Mouse (Mus musculus) right cerebral cortex, postnatal 36 days (tissue): ENCODE measurements around the gene Spg7.
"Not testable (repeated sequence)": the region's sequence is repeated elsewhere in the genome, so short reads cannot be mapped to it uniquely, and the experiment has no call there.

Experiments
- DNase-seq, 2 experiments: peaks; one replicate each; pipeline ENCODE4 v3.0.0; 2022; ENCODE audit warnings: low spot score in 2 of 2, mixed read lengths in 1 of 2

The Spg7 gene

GRCm38 (mm10) chr8:123041008-123041773 is 21.6 kb upstream of the Spg7 start:
- DNase-seq: peak; percentile 28 to 33

GRCm38 (mm10) chr8:123041774-123042105 is 21.0 kb upstream of the Spg7 start:
- DNase-seq: no peak

DNA sequence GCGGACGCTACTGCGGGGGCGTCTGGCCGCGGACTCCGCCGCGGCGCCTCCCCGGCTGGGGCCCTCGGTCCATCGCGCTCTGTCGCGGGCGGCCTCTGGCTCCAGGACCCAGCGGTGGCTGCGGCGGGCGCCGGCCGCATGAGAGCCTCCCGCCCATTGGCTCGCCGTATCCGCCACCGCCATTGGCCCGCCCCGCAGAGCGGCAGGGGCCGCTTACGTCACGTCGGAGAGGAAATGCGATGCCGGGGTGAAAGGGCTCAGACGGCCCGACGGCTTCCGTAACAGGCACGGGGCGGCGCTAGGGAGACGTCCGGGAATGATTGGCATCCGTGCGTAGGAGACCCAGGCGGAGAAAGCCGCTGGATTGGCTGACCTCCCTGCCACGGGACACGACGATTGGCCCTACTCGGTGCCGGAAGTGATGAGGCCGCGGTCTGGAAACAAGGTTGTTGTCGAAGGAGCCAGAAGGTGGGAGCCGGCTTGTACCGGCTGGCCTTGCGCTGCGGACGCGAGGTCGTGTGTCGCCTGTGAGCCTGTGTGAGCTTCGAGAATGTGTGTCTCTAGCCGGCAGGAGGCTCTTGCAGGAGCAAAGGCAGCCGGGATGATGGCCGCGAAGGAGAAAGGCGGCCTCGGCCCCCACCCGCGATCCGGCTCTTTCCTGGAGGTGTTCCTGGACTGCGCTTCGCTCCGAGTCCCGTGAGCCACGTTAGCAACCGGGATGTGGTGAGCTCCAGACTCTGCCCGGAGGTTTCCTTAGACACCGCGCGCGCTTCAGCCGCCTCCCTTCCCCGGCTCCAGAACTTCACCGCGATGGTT is 20.4 kb upstream of the Spg7 start, which contains the start of gene Ankrd11:
Gene Ankrd11, minus strand, starts transcription at position 120 of the 816 bp plus-strand sequence.
- DNase-seq: peak; percentile 100

GRCm38 (mm10) chr8:123042974-123043625 is 19.6 kb upstream of the Spg7 start:
- DNase-seq: no peak

DNA sequence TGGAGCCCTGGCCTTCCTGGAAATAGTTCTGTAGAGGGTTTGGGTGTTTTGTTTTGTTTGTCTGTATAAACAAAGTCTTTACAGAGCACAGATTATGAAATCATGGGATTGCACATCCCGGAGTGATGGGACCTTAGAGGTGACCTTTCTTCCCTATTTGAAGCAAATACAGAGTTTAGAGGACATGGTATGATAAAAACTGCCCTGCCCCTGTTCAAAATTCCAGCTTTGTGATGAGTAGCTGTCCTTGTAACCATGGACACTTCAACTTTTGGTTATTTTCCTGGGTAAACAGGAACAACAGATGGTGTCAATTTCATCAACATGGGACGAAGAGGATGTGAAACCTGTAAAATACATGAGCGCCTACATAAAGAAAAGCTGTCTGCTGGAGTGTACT is 18.8 kb upstream of the Spg7 start:
- DNase-seq: no peak

DNA sequence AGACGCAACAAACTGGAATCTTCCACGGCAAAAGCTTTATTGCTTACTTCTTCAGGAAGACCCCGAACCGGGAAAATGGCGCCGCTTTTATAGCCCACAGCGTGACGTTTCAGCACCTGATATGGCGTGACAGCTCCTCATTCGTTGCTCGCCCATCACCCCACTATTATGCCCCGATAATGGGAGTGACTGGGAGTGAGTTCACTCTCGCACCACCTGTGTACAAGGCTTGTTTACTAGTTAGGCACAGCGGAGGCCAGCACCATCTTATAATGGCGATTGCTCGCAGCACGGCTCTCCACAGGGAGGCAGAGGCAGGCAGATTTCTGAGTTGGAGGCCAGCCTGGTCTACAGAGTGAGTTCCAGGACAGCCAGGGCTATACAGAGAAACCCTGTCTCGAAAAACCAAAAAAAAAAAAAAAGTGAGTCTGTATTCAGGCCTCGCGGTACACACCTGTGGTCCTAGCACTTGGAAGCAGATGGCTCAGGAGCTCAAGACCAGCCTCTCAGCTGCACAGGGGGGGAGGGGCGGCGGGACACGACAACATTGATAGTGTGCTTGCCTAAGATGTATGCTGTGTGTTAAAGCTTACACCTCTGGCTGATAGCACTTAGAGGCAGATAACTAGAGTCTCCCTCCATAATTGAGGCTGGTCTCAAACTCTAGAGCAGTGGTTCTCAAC is 17.9 kb upstream of the Spg7 start:
- DNase-seq: not testable (repeated sequence)

DNA sequence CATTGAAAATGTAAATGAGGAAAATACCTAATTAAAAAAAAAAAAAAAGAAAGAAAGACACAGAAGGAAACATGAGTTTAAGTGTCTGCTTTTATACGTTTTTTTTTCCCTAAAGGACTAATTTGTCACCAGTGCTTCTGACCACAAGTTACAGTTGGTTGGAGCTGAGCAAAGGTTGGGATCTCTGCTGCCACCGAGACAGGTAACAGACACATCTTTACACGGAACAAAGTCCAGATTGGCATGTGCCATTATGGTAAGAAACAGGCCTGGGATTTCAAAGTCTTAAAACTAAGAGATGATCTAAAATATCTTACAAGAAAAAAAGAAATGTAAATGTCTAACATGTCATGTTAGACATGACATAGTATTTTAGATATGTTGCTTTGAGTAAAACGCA is 16.0 kb upstream of the Spg7 start:
- DNase-seq: no peak

- DNase-seq: no peak
Measured at GRCm38 (mm10) chr8:123047827-123048226, 14.9 kb upstream of the Spg7 start.

DNA sequence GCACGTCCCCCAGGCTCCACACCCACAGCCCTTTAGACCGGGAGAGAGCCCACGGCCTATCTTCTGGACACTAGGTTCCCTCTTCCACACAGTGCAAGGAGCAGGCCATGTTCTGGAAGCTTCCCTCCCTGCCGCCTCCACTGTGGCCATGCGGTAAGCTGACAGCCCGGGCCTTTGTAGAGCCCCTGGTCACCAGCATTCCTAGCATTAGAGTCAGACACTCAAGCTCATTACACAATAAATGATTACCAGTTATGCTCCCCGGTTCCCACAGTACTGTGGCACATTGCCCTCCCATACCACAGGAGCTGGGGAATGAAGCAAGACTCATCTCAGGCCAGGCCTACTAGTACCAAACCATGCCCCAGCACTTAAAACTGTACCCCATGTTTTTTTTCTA is 14.3 kb upstream of the Spg7 start:
- DNase-seq: no peak

DNA sequence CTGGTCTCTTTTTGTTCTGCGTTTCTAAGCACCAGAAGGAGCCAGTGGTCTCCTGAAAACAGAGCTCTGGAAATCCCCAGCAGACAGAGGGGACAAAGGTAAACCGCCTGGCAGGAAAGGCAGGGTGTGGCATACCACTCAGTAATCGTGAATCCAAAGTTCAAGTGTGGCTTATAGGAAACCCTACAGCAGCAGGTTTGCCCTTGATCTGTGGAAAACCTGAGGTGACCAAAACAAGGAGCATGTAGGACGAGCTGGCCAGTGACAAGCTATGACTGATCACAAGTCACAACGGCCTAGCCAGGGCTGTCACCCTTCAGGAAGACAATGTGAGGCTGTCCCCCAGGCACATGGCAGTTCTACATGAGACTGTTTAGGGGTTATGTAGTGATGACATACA is 11.3 kb upstream of the Spg7 start:
- no peak for DNase-seq

DNA sequence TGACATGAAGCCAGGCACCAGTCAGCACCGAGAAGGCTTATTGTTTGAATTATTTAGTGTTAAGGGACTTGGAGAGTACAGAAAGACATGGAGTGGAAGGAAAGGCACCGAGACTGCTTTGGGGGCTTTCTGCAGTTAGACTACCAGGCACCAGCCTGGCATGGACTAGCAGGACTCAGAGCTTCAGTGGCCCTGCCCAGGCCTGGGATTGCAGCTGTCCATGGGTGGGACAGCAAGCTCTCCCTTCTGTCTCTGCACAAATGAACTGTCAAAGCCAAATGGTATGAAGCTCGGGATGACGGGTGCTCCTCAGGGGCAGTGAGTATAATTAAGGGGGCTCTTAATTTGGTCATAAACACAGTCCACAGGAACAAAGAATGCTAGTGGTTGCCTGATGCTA is 1.3 kb downstream of the Spg7 start:
- DNase-seq: no peak

- no peak for DNase-seq
Measured at GRCm38 (mm10) chr8:123064809-123065213, 2.1 kb downstream of the Spg7 start.

DNA sequence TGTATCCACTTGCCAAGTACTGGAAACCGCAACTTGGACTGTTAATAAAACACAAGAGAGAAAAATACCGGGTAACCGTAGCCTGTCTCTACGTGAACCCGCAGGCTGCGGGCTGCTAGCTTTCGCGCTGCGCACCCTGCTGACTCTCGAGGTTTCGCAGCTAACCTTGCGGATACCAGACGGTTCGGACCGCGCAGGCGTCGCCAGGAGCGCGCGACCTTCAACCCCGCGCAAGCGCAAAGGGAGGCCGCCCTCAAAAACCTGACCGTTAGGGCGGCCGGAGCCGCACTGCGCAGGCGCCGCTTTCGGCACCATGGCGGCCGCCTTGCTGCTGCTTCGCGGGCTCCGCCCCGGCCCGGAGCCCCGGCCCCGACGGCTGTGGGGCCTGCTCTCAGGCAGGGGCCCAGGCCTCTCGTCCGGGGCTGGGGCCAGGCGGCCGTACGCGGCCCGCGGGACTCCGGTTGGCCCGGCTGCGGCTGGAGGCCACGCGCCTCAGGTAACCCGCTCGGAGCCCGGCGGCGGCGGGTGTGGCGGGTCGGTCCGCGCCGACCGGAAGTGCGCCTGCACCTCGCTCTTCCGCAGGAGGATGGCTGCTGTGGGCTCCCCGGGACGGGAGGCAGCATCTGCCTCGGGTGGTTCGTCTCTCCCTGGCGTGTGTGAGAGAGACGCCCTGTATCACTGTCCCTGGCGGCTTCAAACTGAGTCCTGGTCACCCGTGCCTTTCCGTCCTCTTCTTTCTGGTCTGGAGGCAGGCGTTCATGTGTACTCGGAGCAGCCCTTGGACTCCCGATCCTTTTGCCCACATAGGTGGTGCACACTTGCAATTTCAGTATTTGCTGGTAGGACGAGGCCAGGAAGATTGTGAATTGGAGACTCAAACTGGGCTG is 2.7 kb downstream of the Spg7 start:
- DNase-seq: peak; percentile 91 to 92

GRCm38 (mm10) chr8:123066101-123066683 is 3.5 kb downstream of the Spg7 start:
- DNase-seq: no peak

DNA sequence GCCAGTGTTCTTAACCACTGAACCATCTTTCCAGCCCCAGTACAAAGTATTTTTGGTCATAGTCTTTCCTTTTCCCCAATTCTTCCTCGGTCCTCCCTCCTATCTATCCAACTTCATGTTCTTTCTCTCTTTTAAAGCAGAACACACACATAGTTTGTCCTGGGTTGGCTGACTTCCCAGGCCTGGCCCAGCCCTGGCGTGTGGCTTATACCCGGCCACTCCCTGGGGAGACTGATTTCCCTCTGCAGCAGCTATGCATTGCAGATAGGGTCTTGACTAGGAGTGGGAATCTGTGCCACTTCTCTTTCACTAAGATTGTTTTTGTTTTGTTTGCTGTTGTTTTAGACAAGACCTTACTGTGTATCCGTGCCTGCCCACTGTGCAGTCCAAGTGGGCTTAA is 8.4 kb downstream of the Spg7 start:
- no peak for DNase-seq

DNA sequence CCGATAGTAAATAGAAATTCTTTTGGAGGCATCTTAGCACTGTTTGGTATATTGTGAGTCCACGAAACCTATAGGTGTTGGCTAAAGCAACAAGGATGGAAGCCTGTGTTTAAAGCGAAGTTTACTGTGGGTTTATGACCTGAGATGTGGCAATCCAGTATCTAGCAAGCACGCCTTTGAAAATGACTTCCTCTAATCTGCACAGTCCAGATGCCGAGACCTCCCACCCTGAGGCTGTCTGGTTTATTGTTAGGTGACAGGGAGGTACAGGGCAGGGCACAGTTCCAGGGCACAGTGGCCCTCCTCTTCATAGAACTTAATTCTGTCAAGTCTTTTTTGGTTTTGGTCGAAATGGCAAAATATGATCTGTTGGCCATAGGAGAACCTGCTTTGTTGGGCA is 14.5 kb downstream of the Spg7 start:
- no peak for DNase-seq

- no peak for DNase-seq
Measured at GRCm38 (mm10) chr8:123082993-123083392, 20.3 kb downstream of the Spg7 start.

DNA sequence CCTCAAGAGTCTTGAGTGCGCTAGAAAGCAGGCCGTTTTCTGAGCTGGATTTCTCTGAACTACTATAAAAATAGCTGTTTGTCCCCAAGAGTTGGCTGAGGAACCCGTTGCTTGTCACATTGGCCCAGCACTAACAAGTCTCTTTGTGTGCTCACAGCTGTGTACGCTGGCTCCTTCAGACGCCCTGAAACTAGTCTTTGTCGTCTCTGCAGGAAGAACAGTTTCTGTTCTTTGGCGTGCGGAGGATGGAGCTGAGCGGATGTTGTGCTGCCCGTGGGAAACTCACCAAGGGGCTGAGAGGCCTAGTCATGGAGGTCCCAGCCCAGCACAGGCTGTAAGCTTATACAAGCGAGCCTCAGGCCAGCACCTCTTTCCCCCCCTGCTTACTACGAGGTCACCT is 20.9 kb downstream of the Spg7 start:
- DNase-seq: peak; percentile 42 to 54

- DNase-seq: no peak
Measured at GRCm38 (mm10) chr8:123087289-123087688, 24.5 kb downstream of the Spg7 start.

GRCm38 (mm10) chr8:123097216-123097615 is 34.5 kb downstream of the Spg7 start:
- DNase-seq: peak in 1 of 2 experiments; percentile 16
